Mouse (Mus musculus) kidney, postnatal 36 days (tissue): ENCODE measurements around the gene Olfr524.

Source experiments
- DNase-seq, 2 experiments: peaks; one replicate each; pipeline ENCODE4 v3.0.0; 2021 to 2022; ENCODE audit warnings: mixed read lengths in 2 of 2

The Olfr524 gene

GRCm38 (mm10) chr7:140205864-140206263 is at the start of gene Olfr524:
Gene Olfr524 (minus strand): TSS chr7:140205964.
- DNase-seq: no peak

GRCm38 (mm10) chr7:140253780-140254299 is 48.1 kb upstream of the Olfr524 start:
- DNase-seq: no peak

GRCm38 (mm10) chr7:140247216-140247615 is 41.5 kb upstream of the Olfr524 start, which contains the start of gene 5830411N06Rik:
Gene 5830411N06Rik (plus strand): TSS chr7:140247284.
- DNase-seq: peak in 1 of 2 experiments; percentile 23

- DNase-seq: no peak
Measured at GRCm38 (mm10) chr7:140233696-140234095, 27.9 kb upstream of the Olfr524 start.

GRCm38 (mm10) chr7:140231026-140231425 is 25.3 kb upstream of the Olfr524 start:
- DNase-seq: no peak

GRCm38 (mm10) chr7:140228476-140228875 is 22.7 kb upstream of the Olfr524 start:
- DNase-seq: peak; percentile 58 to 80

GRCm38 (mm10) chr7:140224209-140224608 is 18.4 kb upstream of the Olfr524 start:
- no peak for DNase-seq

- DNase-seq: no peak
Measured at GRCm38 (mm10) chr7:140220375-140220774, 14.6 kb upstream of the Olfr524 start.

GRCm38 (mm10) chr7:140219268-140219667 is 13.5 kb upstream of the Olfr524 start:
- DNase-seq: peak in 1 of 2 experiments; percentile 38

GRCm38 (mm10) chr7:140217967-140218366 is 12.2 kb upstream of the Olfr524 start, which contains the start of gene Cd163l1:
Gene Cd163l1 (plus strand): TSS chr7:140218267.
- no peak for DNase-seq

- no peak for DNase-seq
Measured at GRCm38 (mm10) chr7:140213841-140214240, 8.1 kb upstream of the Olfr524 start.

GRCm38 (mm10) chr7:140208677-140209076 is 2.9 kb upstream of the Olfr524 start:
- peak; percentile 16 to 53 for DNase-seq

- no peak for DNase-seq
Measured at GRCm38 (mm10) chr7:140208153-140208552, 2.4 kb upstream of the Olfr524 start.

- no peak for DNase-seq
Measured at GRCm38 (mm10) chr7:140206904-140207303, 1.1 kb upstream of the Olfr524 start.

- no peak for DNase-seq
Measured at GRCm38 (mm10) chr7:140201090-140201489, 4.7 kb downstream of the Olfr524 start.

GRCm38 (mm10) chr7:140196002-140196401 is 9.8 kb downstream of the Olfr524 start:
- DNase-seq: no peak

GRCm38 (mm10) chr7:140194031-140194430 is 11.7 kb downstream of the Olfr524 start:
- no peak for DNase-seq

- DNase-seq: no peak
Measured at GRCm38 (mm10) chr7:140192851-140193250, 12.9 kb downstream of the Olfr524 start.

- DNase-seq: no peak
Measured at GRCm38 (mm10) chr7:140192445-140192844, 13.3 kb downstream of the Olfr524 start.

- no peak for DNase-seq
Measured at GRCm38 (mm10) chr7:140190435-140190834, 15.3 kb downstream of the Olfr524 start.

- DNase-seq: no peak
Measured at GRCm38 (mm10) chr7:140188391-140189328, 17.1 kb downstream of the Olfr524 start.

GRCm38 (mm10) chr7:140187721-140188390 is 17.9 kb downstream of the Olfr524 start:
- no peak for DNase-seq
